Mouse (Mus musculus) erythroblast, embryonic 14.5 days (primary cell): ENCODE results near the gene 4921517D22Rik.

Experiments
- GATA1 ChIP-seq: IDR thresholded peaks from 2 replicates; pipeline ENCODE4 v1.6.1; 2012; ENCODE audit warnings: low read length, inconsistent platforms, mixed read lengths
- TAL1 ChIP-seq: IDR thresholded peaks from 3 replicates; pipeline ENCODE4 v1.6.1; 2012; ENCODE audit warnings: low read length, inconsistent platforms, mixed read lengths

GRCm38 (mm10) chr13:59694008-59694407 lies at the start of gene 4921517D22Rik:
- TF ChIP-seq GATA1 (no peak), TAL1 (no peak)
